Mouse (Mus musculus): ENCODE measurements at regions not wholly inside any gene's neighbourhood (a gene's known extent, or its start where the extent isn't known, plus 50 kb on each side); places are given as distances from the start of the nearest gene placed in this dataset.

DNA sequence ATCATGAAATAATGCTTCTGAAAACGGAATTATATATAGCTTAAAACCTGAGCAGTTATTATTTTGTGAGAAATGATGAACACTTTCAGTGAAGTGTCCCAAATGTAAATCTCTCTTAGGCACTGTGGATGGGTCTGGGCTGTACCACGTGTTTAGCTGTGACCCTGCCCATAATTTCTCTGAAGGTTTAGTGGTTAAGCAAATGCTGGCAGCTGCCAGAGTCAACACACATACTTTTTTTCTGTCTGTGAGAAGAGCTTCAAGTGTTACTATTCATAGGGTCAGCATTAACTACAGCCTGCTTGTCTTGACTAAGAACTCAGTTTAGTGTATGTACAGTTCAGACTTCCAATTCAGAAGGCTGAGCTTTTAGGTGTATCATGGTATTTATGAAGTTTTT lies 126.8 kb upstream of the Rnpc3 start:
- Histone ChIP-seq H3K4me2 (ENCODE audit: low read depth, low read length) (no peak overlapping the region), H3K27me3 (ENCODE audit: control insufficient read depth, insufficient read depth, low read length) (no peaks in the 10 kb centered on the region), H3K36me3 (replicated peaks; ENCODE audit: control insufficient read depth, insufficient read depth, low read length) (no peaks in the 10 kb centered on the region), H3K27ac (ENCODE audit: low read depth) (no peak overlapping the region), H3K4me3 (ENCODE audit: low read depth, low read length) (no peak overlapping the region), H3K4me1 (ENCODE audit: control insufficient read depth, insufficient read depth) (no peaks in the 10 kb centered on the region), H3K9me3 (replicated peaks; ENCODE audit: control insufficient read depth, low read length) (no peaks in the 10 kb centered on the region), H3K9ac (replicated peaks; ENCODE audit: low read depth, low read length) (no peak overlapping the region)
- DNase-seq (ENCODE audit: low spot score), result peak; percentile 22
- TF ChIP-seq EP300 (IDR thresholded peaks at IDR 0.05; ENCODE audit: low read depth) (no peak), CTCF (IDR thresholded peaks at IDR 0.05; ENCODE audit: low read depth) (no peak)
- peak; percentile 44 for ATAC-seq (ENCODE audit: insufficient read depth, low read depth)
- 42% methylated on average over 2 of the region's 2 CpGs for WGBS
